Mouse (Mus musculus) midbrain, postnatal 0 days (tissue): ENCODE data around the gene Fkbp10. TPM values are rescaled to one million over a fixed set of nuclear protein-coding genes. Genes with fewer than 3 reads are reported as not detected.

Source experiments
- ATAC-seq: fragments of 200-750 bp; cut with Nextera tagmentation; 2 replicates; pipeline ENCODE4 v1.8.0; 2017; ENCODE audit warnings: moderate number of reproducible peaks, mild to moderate bottlenecking, moderate TSS enrichment, moderate library complexity; ENCODE audit not compliant: low FRiP score
- DNase-seq: peaks from one replicate; pipeline ENCODE4 v3.0.0-alpha.2; 2015; ENCODE audit warnings: low spot score
- H3K27ac ChIP-seq: fragments of 300-500 bp; sonication (generic); 2 replicates; pipeline ENCODE4 v1.5.1; 2014; ENCODE audit warnings: low read depth, mild to moderate bottlenecking, low read length, mixed read lengths
- H3K27me3 ChIP-seq: fragments of 300-500 bp; sonication (generic); 2 replicates; pipeline ENCODE4 v1.6.1; 2014; ENCODE audit warnings: low read length, control low read depth, mixed read lengths; ENCODE audit not compliant: insufficient read depth
- H3K36me3 ChIP-seq: fragments of 300-500 bp; sonication (generic); 2 replicates; pipeline ENCODE4 v1.6.1; 2014; ENCODE audit warnings: low read length, control low read depth, mixed read lengths; ENCODE audit not compliant: insufficient read depth
- H3K4me1 ChIP-seq: fragments of 300-500 bp; sonication (generic); 2 replicates; pipeline ENCODE4 v1.6.1; 2014; ENCODE audit warnings: mild to moderate bottlenecking, control low read depth, antibody characterized with exemption, low read length, mixed read lengths; ENCODE audit not compliant: insufficient read depth
- H3K4me2 ChIP-seq: fragments of 300-500 bp; sonication (generic); 2 replicates; pipeline ENCODE4 v1.6.1; 2014; ENCODE audit warnings: low read depth, mild to moderate bottlenecking, low read length, mixed read lengths; ENCODE audit not compliant: poor library complexity, severe bottlenecking
- H3K4me3 ChIP-seq: fragments of 300-500 bp; sonication (generic); 2 replicates; pipeline ENCODE4 v1.5.1; 2014; ENCODE audit warnings: low read depth, mild to moderate bottlenecking, low read length, moderate library complexity
- H3K9ac ChIP-seq: fragments of 300-500 bp; sonication (generic); replicated peaks from 2 replicates; pipeline ENCODE4 v1.6.1; 2014; ENCODE audit warnings: mild to moderate bottlenecking, low read length, moderate library complexity, mixed read lengths; ENCODE audit not compliant: poor library complexity, severe bottlenecking
- H3K9me3 ChIP-seq: fragments of 300-500 bp; sonication (generic); 2 replicates; pipeline ENCODE4 v1.6.1; 2016; ENCODE audit warnings: low read length, control low read depth
- CTCF ChIP-seq: IDR thresholded peaks from 2 replicates; pipeline ENCODE4 v1.5.1; 2016; ENCODE audit warnings: antibody characterized with exemption, mild to moderate bottlenecking
- WGBS: fragments of 180-500 bp; shearing (Covaris S2); extraction: QIAGEN DNeasy Blood & Tissue Kit; methylation state at CpG from one replicate; pipeline ENCODE4 v1.1.7; 2014; 5-methylcytosine and 5-hydroxymethylcytosine counted together
- microRNA-seq: library from miRNA; unstranded; fragments of <30 nt; microRNA quantifications from one replicate; pipeline ENCODE4, GENCODE M21; 2016; ENCODE audit warnings: borderline number of aligned reads
- polyA plus RNA-seq: library from polyadenylated mRNA; unstranded; fragments of >200 nt; fragmentation: Nextera tagmentation; extraction: Ambion mirVana; gene quantifications from 2 replicates; pipeline ENCODE4 v1.2.1, GENCODE M21; 2015
- total RNA-seq: library from RNA; depleted of rRNA; stranded (reverse); fragments of >200 nt; gene quantifications from 2 replicates; pipeline ENCODE4 v1.2.3, GENCODE M21; 2014; rRNA removed

Fkbp10 gene
- total and polyA plus RNA-seq, 2 experiments from 2014 or later: 21.8 to 33.9 TPM

GRCm38 (mm10) chr11:100465833-100466232, 50.3 kb downstream of the Fkbp10 start:
- WGBS: 89% methylated on average over 1 of the region's 1 CpGs
- Histone ChIP-seq H3K27me3 (no peaks in the 10 kb centered on the region), H3K4me1 (peaks cover 10% of the 10 kb centered on the region), H3K36me3 (peaks cover 20% of the 10 kb centered on the region; the same call in 1 of the 2 replicates), H3K27ac (no peak overlapping the region), H3K9me3 (no peaks in the 10 kb centered on the region), H3K4me3 (no peak overlapping the region), H3K4me2 (no peak overlapping the region), H3K9ac (no peak overlapping the region)
- DNase-seq: no peak
- no peak for ATAC-seq
- no peak for TF ChIP-seq CTCF

- Histone ChIP-seq H3K4me2 (peak overlapping the region; percentile 78), H3K27ac (peak overlapping the region; percentile 93), H3K9ac (peak overlapping the region; percentile 96), H3K36me3 (0 out of 2 replicates have a peak, but pooled peaks cover 4% of the 10 kb centered on the region), H3K4me3 (peak overlapping the region; percentile 92), H3K9me3 (no peaks in the 10 kb centered on the region), H3K27me3 (no peaks in the 10 kb centered on the region), H3K4me1 (peaks cover 10% of the 10 kb centered on the region)
- ATAC-seq (peak; percentile 21; the same call in 1 of the 2 replicates), DNase-seq (peak; percentile 15)
- TF ChIP-seq CTCF: 0 out of 2 replicates have a peak, but pooled peaks have one; percentile 5
- WGBS: 2% methylated on average over 30 of the region's 30 CpGs
These were observed 56.1 kb downstream of the Fkbp10 start for GRCm38 (mm10) chr11:100471352-100472196.

GRCm38 (mm10) chr11:100472197-100472934, 56.9 kb downstream of the Fkbp10 start, which contains the start of gene Klhl11:
TSS of gene Klhl11 (minus strand) at chr11:100472741.
- Histone ChIP-seq H3K27me3 (no peaks in the 10 kb centered on the region), H3K36me3 (peaks cover 10% of the 10 kb centered on the region), H3K9me3 (no peaks in the 10 kb centered on the region), H3K27ac (peak within 1 kb of the TSS; percentile 93), H3K4me1 (peaks cover 10% of the 10 kb centered on the region), H3K4me3 (peak within 1 kb of the TSS; percentile 92), H3K4me2 (peak within 1 kb of the TSS; percentile 78), H3K9ac (peak within 1 kb of the TSS; percentile 96)
- under 1% methylated on average over 80 of the region's 83 CpGs for WGBS
- DNase-seq: peak; percentile 97
- ATAC-seq: peak; percentile 90
- TF ChIP-seq CTCF: peak; percentile 84

- no peak for DNase-seq
- H3K4me3 ChIP-seq: peak overlapping the region; percentile 92
These were observed 57.4 kb downstream of the Fkbp10 start for GRCm38 (mm10) chr11:100472935-100473295.

More at GRCm38 (mm10) chr11:100472935-100473295, 57.4 kb downstream of the Fkbp10 start:
- TF ChIP-seq CTCF: no peak
- H3K9ac ChIP-seq: no peak overlapping the region
- 0 out of 2 replicates have a peak, but pooled peaks have one; percentile 24 for ATAC-seq
- peaks cover 10% of the 10 kb centered on the region for H3K4me1 ChIP-seq
- H3K4me2 ChIP-seq: peak overlapping the region; percentile 28; the same call in 1 of the 2 replicates
- H3K27me3 ChIP-seq: no peaks in the 10 kb centered on the region
- no peak overlapping the region; the same call in 1 of the 2 replicates for H3K27ac ChIP-seq
- peaks cover 12% of the 10 kb centered on the region for H3K36me3 ChIP-seq
- WGBS: 36% methylated on average over 5 of the region's 5 CpGs
- no peaks in the 10 kb centered on the region for H3K9me3 ChIP-seq

Small RNA genes within 50 kb of the gene (microRNA-seq; reads per million reads assigned to microRNA genes)
- gene Gm27374: not detected

Other genes starting within 250 kb of the Fkbp10 start
- gene Krt9, start 222.5 kb upstream of the Fkbp10 start, total RNA-seq: not detected in 2 replicates
- gene Krt9, start 222.5 kb upstream of the Fkbp10 start, polyA plus RNA-seq: not detected in 2 replicates
- gene Krt14, start 208.1 kb upstream of the Fkbp10 start, total RNA-seq: 0.42 and 9.5 TPM in 2 replicates
- gene Krt14, start 208.1 kb upstream of the Fkbp10 start, polyA plus RNA-seq: 0.54 and 0.75 TPM in 2 replicates
- not detected in 2 replicates for gene Krt16, start 166.8 kb upstream of the Fkbp10 start, total RNA-seq
- not detected in 2 replicates for gene Krt16, start 166.8 kb upstream of the Fkbp10 start, polyA plus RNA-seq
- gene Krt17, start 154.7 kb upstream of the Fkbp10 start, total RNA-seq: 0.52 and 5.5 TPM in 2 replicates
- 1.2 and 1.5 TPM in 2 replicates for gene Krt17, start 154.7 kb upstream of the Fkbp10 start, polyA plus RNA-seq
- gene Krt42, start 145.8 kb upstream of the Fkbp10 start, total RNA-seq: 0.27 TPM in 1 of 2 replicates, not detected in the other
- not detected in 2 replicates for gene Krt42, start 145.8 kb upstream of the Fkbp10 start, polyA plus RNA-seq
- gene Eif1, start 95.8 kb upstream of the Fkbp10 start, total RNA-seq: 84.7 and 117 TPM in 2 replicates
- 1,241 and 1,297 TPM in 2 replicates for gene Eif1, start 95.8 kb upstream of the Fkbp10 start, polyA plus RNA-seq
- not detected in 2 replicates for gene Gast, start 81.3 kb upstream of the Fkbp10 start, total RNA-seq
- gene Gast, start 81.3 kb upstream of the Fkbp10 start, polyA plus RNA-seq: 1.1 and 2.2 TPM in 2 replicates
- gene Hap1, start 59.6 kb upstream of the Fkbp10 start, total RNA-seq: 743 and 796 TPM in 2 replicates
- gene Hap1, start 59.6 kb upstream of the Fkbp10 start, polyA plus RNA-seq: 597 and 631 TPM in 2 replicates
- 133 and 156 TPM in 2 replicates for gene Jup, start 17.9 kb upstream of the Fkbp10 start, total RNA-seq
- gene Jup, start 17.9 kb upstream of the Fkbp10 start, polyA plus RNA-seq: 69.7 and 75.5 TPM in 2 replicates
- gene P3h4, start 861 bp upstream of the Fkbp10 start, total RNA-seq: 24.4 and 26.0 TPM in 2 replicates
- gene P3h4, start 861 bp upstream of the Fkbp10 start, polyA plus RNA-seq: 23.4 and 23.7 TPM in 2 replicates
- gene Nt5c3b, start 26.1 kb downstream of the Fkbp10 start, total RNA-seq: 57.2 and 58.5 TPM in 2 replicates
- gene Nt5c3b, start 26.1 kb downstream of the Fkbp10 start, polyA plus RNA-seq: 111 and 113 TPM in 2 replicates
- gene Klhl10, start 26.2 kb downstream of the Fkbp10 start, total RNA-seq: 0.22 and 0.61 TPM in 2 replicates
- gene Klhl10, start 26.2 kb downstream of the Fkbp10 start, polyA plus RNA-seq: 0.45 and 0.65 TPM in 2 replicates
- 57.4 and 66.2 TPM in 2 replicates for gene Klhl11, start 57.0 kb downstream of the Fkbp10 start, total RNA-seq
- gene Klhl11, start 57.0 kb downstream of the Fkbp10 start, polyA plus RNA-seq: 9.1 and 10.3 TPM in 2 replicates
- 207 and 228 TPM in 2 replicates for gene Acly, start 112.3 kb downstream of the Fkbp10 start, total RNA-seq
- gene Acly, start 112.3 kb downstream of the Fkbp10 start, polyA plus RNA-seq: 116 and 120 TPM in 2 replicates
- gene Ttc25, start 129.9 kb downstream of the Fkbp10 start, total RNA-seq: 0.33 and 0.71 TPM in 2 replicates
- 0.96 and 1.4 TPM in 2 replicates for gene Ttc25, start 129.9 kb downstream of the Fkbp10 start, polyA plus RNA-seq
- 54.7 and 68.8 TPM in 2 replicates for gene Cnp, start 159.2 kb downstream of the Fkbp10 start, total RNA-seq
- 65.3 and 76.0 TPM in 2 replicates for gene Cnp, start 159.2 kb downstream of the Fkbp10 start, polyA plus RNA-seq
- gene Nkiras2, start 203.5 kb downstream of the Fkbp10 start, total RNA-seq: 106 and 125 TPM in 2 replicates
- 80.9 and 89.3 TPM in 2 replicates for gene Nkiras2, start 203.5 kb downstream of the Fkbp10 start, polyA plus RNA-seq
- 67.1 and 75.9 TPM in 2 replicates for gene Dnajc7, start 204.5 kb downstream of the Fkbp10 start, total RNA-seq
- gene Dnajc7, start 204.5 kb downstream of the Fkbp10 start, polyA plus RNA-seq: 228 and 234 TPM in 2 replicates